Comparison of ENCODE assay signal across 8 mouse cellular contexts in the genomic region with DNA sequence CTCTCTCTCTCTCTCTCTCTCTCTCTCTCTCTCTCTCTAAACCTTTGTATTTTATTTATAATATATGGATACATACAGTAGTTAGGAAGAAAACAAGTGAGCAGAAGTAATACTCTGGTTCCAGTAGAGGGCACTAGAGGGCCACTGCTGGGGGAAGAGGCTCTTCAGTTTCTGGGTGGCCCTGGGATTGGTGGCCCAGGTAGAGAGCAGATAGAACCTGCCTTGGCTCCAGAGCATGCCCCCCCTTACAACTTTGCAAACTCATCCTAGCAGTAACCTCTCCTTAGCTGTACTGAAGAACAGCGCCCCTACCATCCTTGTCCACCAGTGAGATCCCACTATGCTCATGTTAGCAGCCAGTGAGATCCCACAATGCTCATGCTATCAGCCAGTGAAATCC.
DNase-seq lines count a peak whose midpoint lies in the region; ATAC-seq and TF ChIP-seq lines count a peak whose summit lies in the region.

No protein-coding gene starts in this region.

- 0 out of 2 replicates have a peak, but pooled peaks cover 3% of the 10 kb centered on the region for H3K4me1 ChIP-seq in forebrain, embryonic 10.5 days
- H3K4me1 ChIP-seq in forebrain, embryonic 12.5 days: no peaks in the 10 kb centered on the region
- H3K4me1 ChIP-seq in ES-Bruce4 (ENCODE audit: control insufficient read depth, insufficient read depth, low read length): no peaks in the 10 kb centered on the region
- H3K4me1 ChIP-seq in spleen, adult 2 months (ENCODE audit: control insufficient read depth, insufficient read depth, insufficient read length): no peaks in the 10 kb centered on the region

- peak; percentile 66 for TF ChIP-seq CTCF in ES-Bruce4 (IDR thresholded peaks at IDR 0.05; ENCODE audit: low read depth, low read length)
- peak; percentile 51; the same call in 1 of the 2 replicates for TF ChIP-seq CTCF in spleen, adult 2 months (IDR thresholded peaks at IDR 0.05; ENCODE audit: extremely low read depth, insufficient read depth, insufficient read length, insufficient replicate concordance)

- no peak for TF ChIP-seq POLR2A in ES-Bruce4 (IDR thresholded peaks at IDR 0.05; ENCODE audit: insufficient read depth, low read length)
- TF ChIP-seq POLR2A in spleen, adult 2 months (IDR thresholded peaks at IDR 0.05; ENCODE audit: low read depth, low read length): no peak

- TF ChIP-seq EP300 in ES-Bruce4 (IDR thresholded peaks at IDR 0.05; ENCODE audit: insufficient read depth, low read depth, low read length): no peak

- H3K36me3 ChIP-seq in forebrain, embryonic 10.5 days (replicated peaks): no peaks in the 10 kb centered on the region
- no peaks in the 10 kb centered on the region for H3K36me3 ChIP-seq in forebrain, embryonic 12.5 days (replicated peaks)
- H3K36me3 ChIP-seq in ES-Bruce4 (ENCODE audit: control insufficient read depth, insufficient read depth, low read length, poor library complexity, severe bottlenecking): no peaks in the 10 kb centered on the region
- no peaks in the 10 kb centered on the region for H3K36me3 ChIP-seq in spleen, adult 2 months (ENCODE audit: control insufficient read depth, insufficient read depth, low read length)

- H3K4me2 ChIP-seq in forebrain, embryonic 12.5 days: no peak overlapping the region

- H3K9ac ChIP-seq in forebrain, embryonic 12.5 days: no peak overlapping the region
- no peak overlapping the region for H3K9ac ChIP-seq in ES-Bruce4 (ENCODE audit: low read depth, poor library complexity, severe bottlenecking)

- no peak overlapping the region for H3K27ac ChIP-seq in forebrain, embryonic 10.5 days
- no peak overlapping the region for H3K27ac ChIP-seq in forebrain, embryonic 12.5 days
- no peak overlapping the region for H3K27ac ChIP-seq in ES-Bruce4 (ENCODE audit: insufficient read depth, low read length)
- H3K27ac ChIP-seq in spleen, adult 2 months (ENCODE audit: insufficient read depth, low read length): no peak overlapping the region

- peak; percentile 46 for DNase-seq in forebrain, embryonic 10.5 days (ENCODE audit: extremely low spot score, low spot score)
- DNase-seq in cerebellum, postnatal 10 days: peak; percentile 68 to 75
- peak; percentile 51 to 71 for DNase-seq in heart, postnatal 10 days
- DNase-seq in large intestine, adult 2 months (ENCODE audit: low read depth, low spot score): peak; percentile 82
- DNase-seq in spleen, adult 2 months (ENCODE audit: low read depth in 1 of 2, low spot score in 2 of 2): peak in 1 of 2 experiments; percentile 41

- intact Hi-C loops in heart, postnatal 10 days (cut with DNase I): loop anchor here (1.0 to 5.0 kb wide), 4 partner anchors 23 to 342 kb away; no protein-coding TSS in a partner anchor

- WGBS in forebrain, embryonic 10.5 days: 25% methylated on average over 1 of the region's 1 CpGs
- WGBS in forebrain, embryonic 12.5 days: 18% methylated on average over 1 of the region's 1 CpGs
- WGBS in large intestine, adult 2 months: 74% methylated on average over 1 of the region's 1 CpGs
- WGBS in spleen, adult 2 months: 76% methylated on average over 1 of the region's 1 CpGs

- no peaks in the 10 kb centered on the region for H3K9me3 ChIP-seq in forebrain, embryonic 10.5 days
- H3K9me3 ChIP-seq in forebrain, embryonic 12.5 days: no peaks in the 10 kb centered on the region
- H3K9me3 ChIP-seq in ES-Bruce4 (replicated peaks; ENCODE audit: control insufficient read depth, insufficient read depth, low read length, poor library complexity, severe bottlenecking): no peaks in the 10 kb centered on the region

- H3K4me3 ChIP-seq in forebrain, embryonic 10.5 days: no peak overlapping the region
- no peak overlapping the region for H3K4me3 ChIP-seq in forebrain, embryonic 12.5 days (replicated peaks)
- H3K4me3 ChIP-seq in ES-Bruce4 (ENCODE audit: low read depth, low read length): no peak overlapping the region
- H3K4me3 ChIP-seq in spleen, adult 2 months (ENCODE audit: extremely low read depth, insufficient read depth, insufficient read length): no peak overlapping the region

- no peaks in the 10 kb centered on the region for H3K27me3 ChIP-seq in forebrain, embryonic 10.5 days (ENCODE audit: poor library complexity, severe bottlenecking)
- 0 out of 2 replicates have a peak, but pooled peaks cover 3% of the 10 kb centered on the region for H3K27me3 ChIP-seq in forebrain, embryonic 12.5 days
- H3K27me3 ChIP-seq in ES-Bruce4 (ENCODE audit: control insufficient read depth, insufficient read depth, low read length, poor library complexity, severe bottlenecking): no peaks in the 10 kb centered on the region
- no peaks in the 10 kb centered on the region for H3K27me3 ChIP-seq in spleen, adult 2 months (ENCODE audit: control insufficient read depth, insufficient read depth, low read length)

- ATAC-seq in forebrain, embryonic 12.5 days (ENCODE audit: low FRiP score): no peak
- ATAC-seq in megakaryocyte progenitor cell, adult 5-6 weeks (replicated peaks; ENCODE audit: poor library complexity): peak; percentile 93
